Mouse (Mus musculus) large intestine, adult 2 months (tissue): Measurements from ENCODE around the gene Irak3. TPM values are rescaled to one million over a fixed set of nuclear protein-coding genes. Genes with fewer than 3 reads are reported as not detected.
A peak's percentile ranks its signal among the peaks of the same experiment; 100 is the strongest.
"Not testable (repeated sequence)": the region's sequence is repeated elsewhere in the genome, so short reads cannot be mapped to it uniquely, and the experiment has no call there.

Source experiments
- DNase-seq: peaks from one replicate; pipeline ENCODE4 v3.0.0-alpha.2; 2012; ENCODE audit warnings: low read depth, low spot score
- WGBS: fragments of 180-500 bp; shearing (Covaris S2); methylation state at CpG from one replicate; pipeline ENCODE4 v1.1.7; 2018; 5-methylcytosine and 5-hydroxymethylcytosine counted together
- polyA plus RNA-seq: library from polyadenylated mRNA; depleted of rRNA; stranded (reverse); fragments of >200 nt; gene quantifications from 2 replicates; pipeline ENCODE4 v1.2.3, GENCODE M21; 2012; rRNA removed

The Irak3 gene
- polyA plus RNA-seq, 1 experiment, result 2.1 TPM

DNA sequence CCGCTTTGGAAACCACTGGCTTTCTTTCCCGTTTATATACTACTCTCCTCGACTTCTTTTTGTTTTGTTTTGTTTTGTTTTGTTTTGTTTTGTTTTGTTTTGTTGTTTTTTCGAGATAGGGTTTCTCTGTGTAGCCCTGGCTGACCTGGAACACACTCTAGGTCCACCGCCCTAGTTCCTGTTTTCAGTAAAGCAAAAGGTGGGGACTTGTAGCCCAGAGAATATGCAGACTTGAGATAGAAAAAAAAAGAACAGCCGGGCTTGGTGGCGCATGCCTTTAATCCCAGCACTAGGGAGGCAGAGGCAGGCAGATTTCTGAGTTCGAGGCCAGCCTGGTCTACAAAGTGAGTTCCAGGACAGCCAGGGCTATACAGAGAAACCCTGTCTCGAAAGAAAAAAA is 88.4 kb downstream of the Irak3 start:
- WGBS, result 57% methylated on average over 9 of the region's 9 CpGs
- not testable (repeated sequence) for DNase-seq

DNA sequence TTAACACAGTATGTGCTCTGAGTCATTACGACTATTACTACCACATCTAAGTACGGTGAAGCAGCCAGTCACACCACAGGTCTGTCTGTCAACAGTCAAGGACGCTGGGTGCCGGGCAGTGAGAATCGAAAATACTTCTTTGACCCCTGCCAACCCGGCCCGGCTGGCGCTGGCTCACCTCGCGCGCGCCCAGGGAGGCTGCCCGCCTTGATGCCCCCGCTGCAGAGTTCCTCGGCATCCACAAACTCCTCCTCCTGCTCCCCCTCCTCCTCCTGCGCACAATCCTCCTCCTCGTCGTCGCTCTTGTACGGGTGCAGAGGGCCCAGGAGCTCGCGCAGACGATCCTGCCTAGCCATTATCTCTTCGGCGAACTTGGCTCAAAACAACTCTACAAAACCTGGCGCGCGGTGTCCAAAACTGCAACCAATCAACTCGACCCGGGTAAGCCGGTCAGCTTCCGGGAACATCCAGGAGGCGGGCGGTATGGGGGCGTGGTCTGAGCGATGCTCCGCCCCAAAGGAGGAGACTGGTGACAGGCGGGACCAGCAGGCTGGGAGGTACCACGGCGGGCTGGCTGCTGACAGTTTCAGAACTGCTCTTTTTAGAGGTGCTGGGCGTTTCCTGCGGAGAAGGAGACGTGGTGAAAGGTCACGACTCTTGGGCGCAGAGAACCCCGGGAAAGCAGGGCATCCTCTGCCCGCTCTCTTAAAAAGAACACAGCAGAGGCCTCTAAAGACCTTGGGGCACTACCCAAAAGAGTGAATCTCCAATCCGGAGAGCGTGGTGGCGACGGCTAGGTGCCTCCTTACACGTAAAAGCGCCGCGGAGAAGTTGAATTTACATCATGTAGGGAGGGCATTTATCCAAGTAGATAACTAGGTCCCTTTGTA is 89.2 kb downstream of the Irak3 start, which contains the start of gene Helb:
Helb (minus strand) TSS at position 481 of the 890 bp plus-strand sequence.
- WGBS, result under 1% methylated on average over 55 of the region's 55 CpGs
- DNase-seq, result peak; percentile 91

DNA sequence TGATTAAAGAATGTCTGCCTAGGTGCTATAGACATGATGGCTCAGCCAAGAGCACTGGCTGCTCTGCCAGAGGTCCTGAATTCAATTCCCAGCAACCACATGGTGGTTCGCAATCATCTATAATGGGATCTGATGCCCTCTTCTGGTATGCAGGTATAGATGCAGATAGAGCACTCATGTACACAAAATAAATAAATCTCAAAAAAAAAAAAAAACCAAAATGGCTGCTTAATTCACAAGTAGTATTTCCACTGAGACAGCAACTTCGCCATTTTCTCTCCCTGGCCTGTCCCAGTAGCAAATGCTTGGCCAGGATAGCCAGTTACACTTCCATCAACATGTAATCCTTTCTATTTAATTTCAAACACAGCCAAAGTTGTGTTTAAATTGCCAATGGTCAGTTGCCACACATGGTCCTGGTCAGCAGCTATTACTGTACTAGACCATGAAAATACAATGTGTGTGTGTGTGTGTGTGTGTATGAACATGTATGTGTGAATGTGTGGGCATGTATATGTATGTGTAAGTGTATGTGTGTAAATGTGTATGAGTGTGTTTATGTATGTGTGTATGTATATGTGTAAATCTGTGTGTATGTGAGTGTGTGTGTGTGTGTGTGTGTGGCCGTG is 90.1 kb downstream of the Irak3 start:
- DNase-seq, result no peak
- WGBS, result 69% methylated on average over 3 of the region's 3 CpGs

DNA sequence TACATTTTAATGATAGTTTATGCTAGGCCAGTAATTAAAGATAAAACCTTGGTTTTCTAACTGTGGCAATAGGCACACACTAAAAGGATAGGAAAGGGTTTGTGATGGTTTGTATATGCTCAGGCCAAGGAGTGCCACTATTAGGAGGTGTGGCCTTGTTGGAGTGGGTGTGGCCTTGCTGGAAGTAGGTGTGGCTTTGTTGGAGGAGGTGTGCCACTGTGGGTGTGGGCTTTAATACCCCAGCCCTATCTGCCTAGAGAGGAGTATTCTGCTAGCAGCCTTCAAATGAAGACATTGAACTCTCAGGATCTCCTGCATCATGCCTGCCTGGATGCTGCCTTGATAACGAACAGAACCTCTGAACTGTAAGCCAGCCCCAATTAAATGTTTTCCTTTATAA is 101.1 kb downstream of the Irak3 start:
- 96% methylated on average over 1 of the region's 1 CpGs for WGBS
- DNase-seq, result no peak

DNA sequence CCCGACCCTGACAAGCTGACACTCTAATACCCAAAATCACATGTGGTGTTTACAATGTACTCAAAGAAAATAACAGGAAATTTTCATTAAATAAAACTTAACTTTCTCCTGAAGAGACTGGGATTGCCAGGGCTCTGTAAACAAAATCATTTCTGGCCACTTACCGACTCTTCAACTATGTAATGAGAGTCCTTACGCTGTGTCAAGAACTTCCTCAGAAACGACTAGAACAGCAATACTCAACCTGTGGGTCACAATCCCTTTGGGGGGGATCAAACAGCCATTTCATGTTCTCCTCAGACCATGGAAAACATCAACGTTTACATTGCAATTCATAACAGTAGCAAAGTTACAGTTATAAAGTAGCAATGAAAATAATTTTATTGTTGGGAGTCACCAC is 104.4 kb downstream of the Irak3 start:
- 73% methylated on average over 5 of the region's 5 CpGs for WGBS
- no peak for DNase-seq

DNA sequence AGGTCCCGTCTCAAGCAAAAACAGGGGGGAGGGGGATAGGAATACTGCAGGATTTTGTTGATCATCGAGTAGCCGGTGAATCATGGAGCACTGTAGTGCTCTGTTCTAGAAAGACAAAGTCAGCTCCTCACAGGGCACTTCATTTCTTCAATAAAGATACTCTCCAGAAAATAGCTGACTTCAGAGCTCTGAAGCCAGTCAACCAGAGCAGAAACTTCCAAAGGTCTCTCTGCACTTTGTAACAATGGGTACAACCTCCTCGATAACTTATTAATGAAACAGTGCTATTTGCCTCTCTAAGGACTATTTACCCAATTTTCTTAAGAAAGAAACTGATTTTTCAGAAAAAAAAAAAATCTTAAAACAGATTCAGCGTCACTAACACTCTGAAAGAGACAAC is 106.2 kb downstream of the Irak3 start:
- WGBS, result 96% methylated on average over 5 of the region's 5 CpGs
- DNase-seq, result no peak

- 86% methylated on average over 9 of the region's 9 CpGs for WGBS
- DNase-seq, result no peak
Observed at GRCm38 (mm10) chr10:120095136-120095535, 106.8 kb downstream of the Irak3 start.

DNA sequence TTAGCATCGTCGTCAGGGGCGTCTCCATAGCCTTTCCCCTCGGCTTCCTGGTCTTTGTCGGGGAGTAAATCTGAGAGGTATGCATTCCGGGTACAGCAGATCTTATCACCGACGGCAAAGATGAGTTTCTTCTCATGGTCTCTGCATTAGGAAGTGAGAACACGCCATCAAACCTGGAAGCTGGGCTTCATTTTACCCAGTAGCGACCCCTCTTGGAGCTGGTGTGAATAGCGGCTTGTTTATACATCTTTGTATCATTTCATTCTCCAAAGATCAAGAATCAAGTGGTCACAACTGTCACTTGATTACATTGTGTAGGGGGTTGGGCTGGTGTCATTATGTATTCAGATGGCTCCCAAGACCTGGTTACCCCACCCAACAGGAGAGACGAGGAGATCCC is 109.4 kb downstream of the Irak3 start:
- 92% methylated on average over 12 of the region's 12 CpGs for WGBS
- no peak for DNase-seq

Other genes starting within 250 kb of the Irak3 start
- 4.8 and 7.4 TPM in 2 replicates for gene Helb, start 89.1 kb downstream of the Irak3 start, polyA plus RNA-seq
- gene Tmbim4, start 540 bp downstream of the Irak3 start, polyA plus RNA-seq, result 264 and 340 TPM in 2 replicates
- 4.9 and 6.4 TPM in 2 replicates for gene Llph, start 24.9 kb upstream of the Irak3 start, polyA plus RNA-seq